Mouse (Mus musculus) midbrain, embryonic 11.5 days (tissue): ENCODE measurements at regions not wholly inside any gene's neighbourhood (a gene's known extent, or its start where the extent isn't known, plus 50 kb on each side); places are given as distances from the start of the nearest gene placed in this dataset.

Experiments used
- ATAC-seq: fragments of 200-750 bp; cut with Nextera tagmentation; 2 replicates; pipeline ENCODE4 v1.8.0; 2017; ENCODE audit warnings: moderate TSS enrichment, moderate library complexity; ENCODE audit not compliant: low FRiP score
- DNase-seq: peaks from one replicate; pipeline ENCODE4 v3.0.0; 2015; ENCODE audit warnings: low spot score; ENCODE audit errors: missing footprints
- H3K27ac ChIP-seq: fragments of 300-500 bp; sonication (generic); 2 replicates; pipeline ENCODE4 v1.5.1; 2014; ENCODE audit warnings: low read depth, low read length
- H3K27me3 ChIP-seq: fragments of 300-500 bp; sonication (generic); 2 replicates; pipeline ENCODE4 v1.6.1; 2014; ENCODE audit warnings: mild to moderate bottlenecking, low read length, moderate library complexity, mixed read lengths; ENCODE audit not compliant: control insufficient read depth, insufficient read depth
- H3K36me3 ChIP-seq: fragments of 300-500 bp; sonication (generic); 2 replicates; pipeline ENCODE4 v1.6.1; 2014; ENCODE audit warnings: mild to moderate bottlenecking, low read length, moderate library complexity, mixed read lengths; ENCODE audit not compliant: control insufficient read depth, insufficient read depth
- H3K4me1 ChIP-seq: fragments of 300-500 bp; sonication (generic); 2 replicates; pipeline ENCODE4 v1.6.1; 2014; ENCODE audit warnings: low read length; ENCODE audit not compliant: control insufficient read depth, insufficient read depth
- H3K4me2 ChIP-seq: fragments of 300-500 bp; sonication (generic); 2 replicates; pipeline ENCODE4 v1.6.1; 2014; ENCODE audit warnings: mild to moderate bottlenecking, moderate library complexity
- H3K4me3 ChIP-seq: fragments of 300-500 bp; sonication (generic); 2 replicates; pipeline ENCODE4 v1.5.1; 2014; ENCODE audit warnings: low read depth, low read length
- H3K9ac ChIP-seq: fragments of 300-500 bp; sonication (generic); 2 replicates; pipeline ENCODE4 v1.6.1; 2014; ENCODE audit warnings: low read length
- H3K9me3 ChIP-seq: fragments of 300-500 bp; sonication (generic); 2 replicates; pipeline ENCODE4 v1.6.1; 2016; ENCODE audit warnings: low read length; ENCODE audit not compliant: control insufficient read depth
- WGBS: fragments of 180-500 bp; shearing (Covaris S2); extraction: QIAGEN DNeasy Blood & Tissue Kit; methylation state at CpG from one replicate; pipeline ENCODE4 v1.1.7; 2014; 5-methylcytosine and 5-hydroxymethylcytosine counted together

DNA sequence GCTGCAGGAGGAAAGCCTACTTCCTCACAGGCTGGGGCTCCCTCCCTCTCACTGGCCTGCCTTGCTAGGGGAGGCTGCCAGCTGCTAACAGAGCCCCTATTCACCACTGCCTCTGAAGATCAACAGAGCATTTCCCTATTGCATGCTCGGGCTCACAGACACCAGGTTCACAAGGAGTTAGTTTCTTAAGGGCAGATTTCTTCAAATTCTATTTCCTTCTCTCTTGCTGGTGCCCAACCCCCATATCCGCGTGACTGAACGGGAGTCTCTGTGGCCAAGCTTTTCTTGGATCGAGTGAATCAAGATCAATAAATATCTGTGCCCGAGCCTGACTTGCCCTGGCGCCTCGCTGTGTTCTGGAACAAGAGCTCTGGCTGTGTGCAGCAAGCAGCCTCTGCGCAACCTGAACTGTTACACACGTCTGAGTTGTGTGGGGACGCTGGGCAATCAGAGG lies 98.9 kb upstream of the Gdf10 start:
- H3K9me3 ChIP-seq: no peaks in the 10 kb centered on the region
- no peaks in the 10 kb centered on the region for H3K36me3 ChIP-seq
- H3K27ac ChIP-seq: no peak overlapping the region
- no peak overlapping the region for H3K4me2 ChIP-seq
- peak; percentile 86 for DNase-seq
- no peak overlapping the region for H3K9ac ChIP-seq
- no peaks in the 10 kb centered on the region for H3K27me3 ChIP-seq
- ATAC-seq: no peak
- no peak overlapping the region for H3K4me3 ChIP-seq
- WGBS: 44% methylated on average over 11 of the region's 11 CpGs
- H3K4me1 ChIP-seq: no peaks in the 10 kb centered on the region

DNA sequence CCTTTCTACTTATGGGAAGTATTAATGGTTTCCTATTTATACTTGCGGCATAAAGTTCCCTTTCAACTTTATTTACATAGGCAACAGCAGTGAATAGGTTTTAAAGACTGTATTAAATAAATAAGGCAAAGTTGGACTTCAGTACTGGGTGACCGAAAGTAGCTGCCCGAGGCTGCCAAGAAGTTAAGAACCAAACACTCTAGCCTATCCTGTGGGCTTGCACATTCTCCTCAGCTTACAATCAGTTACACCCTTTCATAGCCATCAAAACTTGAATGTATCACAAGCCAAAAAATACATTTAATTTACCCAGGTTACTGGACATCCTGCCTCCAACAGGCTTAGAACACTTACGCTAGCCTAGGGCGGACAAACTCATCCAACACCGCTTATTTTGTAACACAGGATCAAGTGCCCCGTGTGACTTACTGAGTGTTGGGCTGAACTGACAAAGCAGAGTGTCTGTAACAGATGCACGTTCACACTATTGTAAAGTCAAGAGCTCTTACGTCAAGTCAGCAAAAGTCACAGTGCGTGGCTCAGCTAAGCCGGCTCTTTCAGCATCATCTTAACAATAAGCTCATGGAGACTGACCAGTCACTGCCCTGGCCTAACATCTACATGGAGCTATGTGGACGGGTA lies 97.3 kb upstream of the Gdf10 start:
- 88% methylated on average over 12 of the region's 12 CpGs for WGBS
- Histone ChIP-seq H3K4me3 (no peak overlapping the region), H3K4me1 (no peaks in the 10 kb centered on the region)

DNA sequence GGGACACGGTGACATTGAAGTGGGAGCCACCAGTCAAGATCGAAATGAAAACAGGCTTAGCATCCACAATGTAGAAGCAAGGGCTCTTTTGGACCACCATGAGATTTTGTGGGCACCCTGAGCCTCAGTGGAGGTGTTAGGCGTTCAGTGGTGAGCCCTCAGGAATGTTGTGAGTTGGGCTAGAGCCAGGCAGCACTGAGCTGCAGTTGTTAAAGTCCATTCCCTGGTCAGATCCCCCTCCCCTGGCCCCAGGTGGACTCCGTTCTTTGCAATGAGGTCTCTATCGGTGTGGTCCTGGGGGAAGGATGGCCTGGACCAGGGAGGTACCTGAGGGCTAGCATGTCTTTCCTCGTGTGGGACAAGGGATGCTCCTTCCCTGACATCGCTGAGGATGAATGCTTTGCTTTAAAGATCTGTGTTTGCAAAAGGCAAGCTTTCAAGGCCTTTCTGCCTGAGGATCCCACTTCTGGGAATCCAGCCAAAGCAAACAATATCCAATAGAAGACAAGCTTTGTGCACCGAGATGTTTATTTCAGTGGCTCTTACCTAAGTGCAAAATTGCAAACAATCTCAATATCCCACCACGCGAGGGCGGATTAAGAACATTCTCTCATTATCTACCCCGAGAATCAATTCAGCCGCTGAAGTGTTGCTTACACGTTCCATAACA lies 90.6 kb upstream of the Gdf10 start:
- ATAC-seq (no peak), DNase-seq (no peak)
- Histone ChIP-seq H3K4me1 (no peaks in the 10 kb centered on the region), H3K36me3 (no peaks in the 10 kb centered on the region), H3K9ac (no peak overlapping the region), H3K27ac (no peak overlapping the region), H3K4me2 (no peak overlapping the region), H3K4me3 (no peak overlapping the region), H3K9me3 (no peaks in the 10 kb centered on the region), H3K27me3 (no peaks in the 10 kb centered on the region)
- WGBS: 81% methylated on average over 14 of the region's 14 CpGs

More for the DNA sequence above, 97.3 kb upstream of the Gdf10 start:
- DNase-seq: no peak
- no peak for ATAC-seq
- H3K9me3 ChIP-seq: no peaks in the 10 kb centered on the region
- no peaks in the 10 kb centered on the region for H3K36me3 ChIP-seq
- no peaks in the 10 kb centered on the region for H3K27me3 ChIP-seq
- H3K4me2 ChIP-seq: no peak overlapping the region
- no peak overlapping the region for H3K9ac ChIP-seq
- H3K27ac ChIP-seq: no peak overlapping the region

DNA sequence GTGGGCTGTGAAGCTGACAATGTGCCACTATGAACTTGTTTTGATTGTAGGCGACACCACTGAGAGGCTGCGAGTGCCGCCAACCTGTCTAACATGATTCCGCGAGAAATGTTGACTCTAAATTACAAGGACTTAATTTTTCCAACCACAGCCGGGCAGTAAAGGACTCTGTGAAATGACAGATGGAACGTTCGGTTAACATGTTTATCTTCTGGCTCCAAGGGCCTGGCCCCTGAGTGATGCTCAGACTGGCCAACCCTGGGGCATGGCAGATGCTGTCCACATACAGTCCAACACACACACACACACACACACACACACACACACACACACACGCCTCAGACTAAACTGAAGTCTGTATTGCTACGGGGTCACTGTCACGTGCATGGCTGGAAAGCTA lies 87.0 kb upstream of the Gdf10 start:
- 88% methylated on average over 11 of the region's 11 CpGs for WGBS
- H3K4me2 ChIP-seq: no peak overlapping the region
- DNase-seq (no peak), ATAC-seq (no peak)
- no peak overlapping the region for H3K27ac ChIP-seq
- no peaks in the 10 kb centered on the region for H3K9me3 ChIP-seq
- no peak overlapping the region for H3K4me3 ChIP-seq
- no peak overlapping the region for H3K9ac ChIP-seq
- H3K27me3 ChIP-seq: no peaks in the 10 kb centered on the region
- H3K4me1 ChIP-seq: no peaks in the 10 kb centered on the region
- H3K36me3 ChIP-seq: no peaks in the 10 kb centered on the region

DNA sequence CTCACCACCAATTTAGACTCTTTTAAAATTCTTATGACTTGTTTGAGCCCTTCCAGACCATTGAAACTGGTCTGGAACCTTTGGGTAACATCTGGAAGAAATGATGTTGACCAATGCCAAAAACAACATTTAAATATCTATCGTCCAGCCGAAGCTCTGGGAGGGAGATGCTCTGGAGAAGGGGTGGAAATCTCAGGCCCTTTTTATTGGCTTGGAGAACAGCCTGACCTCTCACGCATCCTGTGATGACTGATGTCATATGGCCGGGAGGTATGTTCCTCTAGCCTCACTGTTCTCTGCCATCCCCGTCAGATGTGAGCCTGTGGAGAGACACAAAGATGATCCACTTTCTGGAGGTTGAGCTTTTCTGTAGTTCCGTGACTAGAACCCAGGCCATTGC lies 81.6 kb upstream of the Gdf10 start:
- Histone ChIP-seq H3K9me3 (no peaks in the 10 kb centered on the region), H3K27me3 (no peaks in the 10 kb centered on the region), H3K9ac (no peak overlapping the region), H3K4me1 (no peaks in the 10 kb centered on the region), H3K4me2 (no peak overlapping the region), H3K4me3 (no peak overlapping the region), H3K27ac (no peak overlapping the region), H3K36me3 (no peaks in the 10 kb centered on the region)
- ATAC-seq (no peak), DNase-seq (no peak)
- WGBS: 86% methylated on average over 6 of the region's 6 CpGs

DNA sequence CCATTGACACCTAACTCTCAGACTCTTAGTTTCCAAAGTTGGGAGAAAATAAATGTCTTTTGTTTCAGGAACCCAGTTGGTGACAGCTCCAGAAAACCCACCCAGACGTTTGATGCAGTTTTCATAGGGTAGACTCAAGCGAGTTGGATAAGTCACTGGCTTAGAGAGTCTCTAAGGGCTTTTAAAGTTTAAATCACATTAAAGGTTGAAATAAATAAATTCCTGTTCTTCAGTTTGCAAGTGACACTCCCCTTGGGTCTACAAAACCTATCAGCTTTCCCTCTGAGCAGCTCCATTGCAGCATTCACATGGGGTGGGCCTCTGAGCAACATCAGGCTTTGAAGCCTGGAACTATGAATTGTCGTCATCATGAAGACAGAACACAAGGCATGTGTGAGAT lies 69.9 kb upstream of the Gdf10 start:
- no peak overlapping the region for H3K27ac ChIP-seq
- DNase-seq (no peak), ATAC-seq (no peak)
- H3K9ac ChIP-seq: no peak overlapping the region
- no peaks in the 10 kb centered on the region for H3K4me1 ChIP-seq
- no peaks in the 10 kb centered on the region for H3K27me3 ChIP-seq
- no peak overlapping the region for H3K4me3 ChIP-seq
- no peaks in the 10 kb centered on the region for H3K36me3 ChIP-seq
- H3K9me3 ChIP-seq: no peaks in the 10 kb centered on the region
- H3K4me2 ChIP-seq: no peak overlapping the region
- WGBS: 85% methylated on average over 3 of the region's 3 CpGs

DNA sequence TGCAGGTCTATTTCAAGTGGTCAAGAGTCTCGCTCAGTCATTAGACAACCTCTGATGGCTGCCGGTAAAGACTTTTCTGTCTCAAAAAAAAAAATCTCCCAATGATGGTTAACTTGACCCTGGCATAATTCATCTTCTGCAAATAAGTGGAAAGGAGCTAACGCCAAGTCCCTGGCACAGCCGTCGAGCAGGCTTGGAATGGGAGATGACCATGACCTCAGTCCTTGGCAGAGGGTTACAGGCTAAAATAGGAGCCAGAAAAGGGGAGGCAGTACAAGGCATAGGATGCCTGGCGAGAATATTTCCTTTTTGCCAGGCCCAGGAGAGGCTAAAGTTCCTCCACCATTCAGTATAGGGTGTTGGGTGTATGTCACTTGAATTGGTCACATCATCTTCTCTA lies 69.2 kb upstream of the Gdf10 start:
- Histone ChIP-seq H3K27ac (no peak overlapping the region), H3K36me3 (no peaks in the 10 kb centered on the region), H3K27me3 (no peaks in the 10 kb centered on the region), H3K9me3 (no peaks in the 10 kb centered on the region), H3K9ac (no peak overlapping the region), H3K4me2 (no peak overlapping the region), H3K4me1 (no peaks in the 10 kb centered on the region), H3K4me3 (no peak overlapping the region)
- ATAC-seq: no peak
- no peak for DNase-seq
- WGBS: 92% methylated on average over 6 of the region's 6 CpGs

DNA sequence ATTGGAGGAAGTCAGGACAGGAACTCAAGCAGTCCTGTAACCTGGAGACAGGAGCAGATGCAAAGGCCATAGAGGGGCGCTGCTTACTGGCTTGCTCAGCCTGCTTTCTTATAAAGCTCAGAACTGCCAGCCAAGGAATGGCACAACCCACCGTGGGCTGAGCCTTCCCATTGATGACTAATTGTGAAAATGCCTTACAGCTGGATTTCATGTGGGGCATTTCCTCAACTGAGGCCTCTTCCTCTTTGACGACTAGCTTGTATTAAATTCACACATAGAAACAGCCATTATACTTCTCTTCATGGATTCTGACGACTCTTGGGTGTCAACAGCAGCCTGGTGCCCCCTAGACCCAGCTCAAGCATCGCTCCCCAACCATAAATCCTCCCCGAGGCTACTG lies 66.4 kb upstream of the Gdf10 start:
- 76% methylated on average over 6 of the region's 6 CpGs for WGBS
- Histone ChIP-seq H3K4me1 (no peaks in the 10 kb centered on the region), H3K9ac (no peak overlapping the region), H3K36me3 (no peaks in the 10 kb centered on the region), H3K27me3 (no peaks in the 10 kb centered on the region), H3K27ac (no peak overlapping the region), H3K4me3 (no peak overlapping the region), H3K9me3 (no peaks in the 10 kb centered on the region), H3K4me2 (no peak overlapping the region)
- no peak for ATAC-seq
- DNase-seq: no peak

DNA sequence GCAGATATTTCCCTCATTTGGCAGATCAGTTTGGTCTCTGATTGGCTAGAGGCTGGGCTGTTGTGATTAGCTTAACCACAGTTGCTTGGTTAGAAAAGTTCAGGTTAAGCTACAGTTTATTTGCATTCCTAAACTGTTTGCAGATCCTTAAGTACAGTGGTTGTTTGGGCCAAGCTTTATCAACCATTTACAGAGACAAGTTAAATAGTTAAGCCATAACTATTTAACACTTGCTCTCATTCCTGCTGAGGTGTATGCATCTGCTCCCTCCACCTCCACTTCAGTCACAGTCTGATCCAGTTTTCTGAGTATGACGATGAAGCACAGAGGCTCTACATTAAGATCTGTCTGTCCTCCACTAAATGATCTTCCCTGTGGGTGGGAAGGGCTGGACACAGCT lies 58.6 kb upstream of the Gdf10 start:
- Histone ChIP-seq H3K27ac (no peak overlapping the region), H3K36me3 (no peaks in the 10 kb centered on the region), H3K27me3 (no peaks in the 10 kb centered on the region), H3K4me3 (no peak overlapping the region), H3K4me2 (no peak overlapping the region), H3K9me3 (no peaks in the 10 kb centered on the region), H3K9ac (no peak overlapping the region), H3K4me1 (no peaks in the 10 kb centered on the region)
- DNase-seq: no peak
- no peak for ATAC-seq
- WGBS: 93% methylated on average over 1 of the region's 1 CpGs
